Mouse (Mus musculus) ES-E14 (cell line): ENCODE data around the gene Aox4.

Experiments used
- CHD2 ChIP-seq: IDR thresholded peaks from 2 replicates; pipeline ENCODE4 v1.6.1; 2014; ENCODE audit warnings: mild to moderate bottlenecking, low read depth, low read length, inconsistent platforms
- ZC3H11A ChIP-seq: IDR thresholded peaks from 2 replicates; pipeline ENCODE4 v1.6.1; 2012; ENCODE audit warnings: low read depth, mild to moderate bottlenecking, inconsistent platforms, low read length, borderline replicate concordance

DNA sequence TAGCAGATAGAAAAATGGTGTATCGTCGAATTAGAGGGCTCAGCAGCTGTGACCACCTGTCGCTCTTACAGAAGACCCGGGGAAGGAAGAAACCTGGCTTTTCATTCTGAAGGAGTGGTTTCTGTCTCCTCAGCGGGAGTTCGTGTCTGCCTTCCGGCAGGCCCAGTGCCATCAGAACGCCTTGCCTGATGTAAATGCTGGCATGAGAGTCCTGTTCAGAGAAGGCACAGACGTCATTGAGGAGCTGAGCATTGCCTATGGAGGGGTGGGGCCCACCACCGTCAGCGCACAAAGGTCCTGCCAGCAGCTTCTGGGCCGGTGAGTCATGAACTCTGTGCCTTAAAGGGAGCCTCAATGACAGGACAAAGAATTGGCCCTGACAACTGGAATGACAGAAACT is 94.1 kb downstream of the Aox4 start:
- TF ChIP-seq ZC3H11A (no peak), CHD2 (no peak)
